Mouse (Mus musculus) gastrocnemius, adult 18-20 months (tissue): Measurements from ENCODE around the gene Cyb561d2. TPM values are rescaled to one million over a fixed set of nuclear protein-coding genes. Genes with fewer than 3 reads are reported as not detected.
"Not testable (repeated sequence)": the region's sequence is repeated elsewhere in the genome, so short reads cannot be mapped to it uniquely, and the experiment has no call there.

Experiments used
- DNase-seq: peaks from one replicate; pipeline ENCODE4 v3.0.0; 2021; ENCODE audit warnings: low spot score
- long read RNA-seq, 2 experiments: library from polyadenylated mRNA; stranded (forward); transcript quantifications; one replicate each; pipeline ENCODE4 v2.0.0; 2021
- total RNA-seq, 2 experiments: library from RNA; stranded (reverse); gene quantifications; 2 replicates each; pipeline ENCODE4 v1.2.3; 2021

Cyb561d2 gene
- total RNA-seq, result 1 to 10 TPM; 3.0 to 4.1 TPM
- long read RNA-seq, experiment 1, partial matches to known transcripts, result 0 of 3 reads
- long read RNA-seq, experiment 1, other reads (novel, unspliced or antisense), result 0 of 3 reads
- long read RNA-seq, experiment 2, partial matches to known transcripts, result 0 of 2 reads
- long read RNA-seq, experiment 2, other reads (novel, unspliced or antisense), result 0 of 2 reads

- peak; percentile 95 for DNase-seq
Measured at GRCm38 (mm10) chr9:107541474-107542351, at the start of gene Cyb561d2, which contains the start of gene Nprl2. Gene Cyb561d2, minus strand, starts transcription at chr9:107542193. Gene Nprl2, plus strand, starts transcription at chr9:107542226.

GRCm38 (mm10) chr9:107590773-107591060, 48.7 kb upstream of the Cyb561d2 start:
- no peak for DNase-seq

GRCm38 (mm10) chr9:107590058-107590772, 48.2 kb upstream of the Cyb561d2 start:
- DNase-seq, result peak; percentile 83

GRCm38 (mm10) chr9:107587833-107588639, 46.0 kb upstream of the Cyb561d2 start:
- DNase-seq, result no peak

GRCm38 (mm10) chr9:107586974-107587832, 45.2 kb upstream of the Cyb561d2 start, which contains the start of gene Ifrd2:
Gene Ifrd2, plus strand, starts transcription at chr9:107587642.
- DNase-seq, result peak; percentile 98

- DNase-seq, result no peak
Measured at GRCm38 (mm10) chr9:107586504-107586903, 44.5 kb upstream of the Cyb561d2 start.

GRCm38 (mm10) chr9:107583174-107583573, 41.2 kb upstream of the Cyb561d2 start:
- no peak for DNase-seq

- no peak for DNase-seq
Measured at GRCm38 (mm10) chr9:107582509-107583062, 40.6 kb upstream of the Cyb561d2 start.

- DNase-seq, result no peak
Measured at GRCm38 (mm10) chr9:107581584-107581983, 39.6 kb upstream of the Cyb561d2 start.

GRCm38 (mm10) chr9:107580501-107581317, 38.7 kb upstream of the Cyb561d2 start, which contains the start of gene Hyal3:
Gene Hyal3, plus strand, starts transcription at chr9:107580818.
- peak; percentile 94 for DNase-seq

- DNase-seq, result no peak
Measured at GRCm38 (mm10) chr9:107579023-107579900, 37.3 kb upstream of the Cyb561d2 start.

GRCm38 (mm10) chr9:107578587-107578986, 36.6 kb upstream of the Cyb561d2 start, which contains the start of gene Naa80:
Gene Naa80, plus strand, starts transcription at chr9:107578887.
- DNase-seq, result no peak

GRCm38 (mm10) chr9:107577871-107578270, 35.9 kb upstream of the Cyb561d2 start:
- DNase-seq, result no peak

GRCm38 (mm10) chr9:107576357-107577107, 34.5 kb upstream of the Cyb561d2 start, which contains the start of gene Hyal1:
Gene Hyal1, plus strand, starts transcription at chr9:107576927.
- DNase-seq, result peak; percentile 81

- no peak for DNase-seq
Measured at GRCm38 (mm10) chr9:107575579-107576356, 33.8 kb upstream of the Cyb561d2 start.

GRCm38 (mm10) chr9:107573774-107574173, 31.8 kb upstream of the Cyb561d2 start:
- DNase-seq, result not testable (repeated sequence)
